Mouse (Mus musculus) CH12.LX (cell line): ENCODE measurements around the gene Ppp1r26. TPM values are rescaled to one million over a fixed set of nuclear protein-coding genes. Genes with fewer than 3 reads are reported as not detected.

Experiments
- DNase-seq: peaks from one replicate; pipeline ENCODE4 v3.0.0-alpha.2; 2013; ENCODE audit errors: extremely low read depth
- H3K27ac ChIP-seq: 2 replicates; pipeline ENCODE4 v1.5.1; 2012; ENCODE audit warnings: low read depth, mild to moderate bottlenecking, control low read depth, moderate library complexity; ENCODE audit not compliant: insufficient read depth
- H3K27me3 ChIP-seq: replicated peaks from 2 replicates; pipeline ENCODE3; 2012; ENCODE audit warnings: inconsistent platforms
- H3K36me3 ChIP-seq, 2 experiments: replicated peaks in 1 of 2; 2 replicates each; pipeline versions ENCODE3 to v1.6.1; 2012; ENCODE audit warnings: inconsistent platforms in 1 of 2, low read length in 1 of 2, mild to moderate bottlenecking in 1 of 2, mixed read lengths in 1 of 2, moderate library complexity in 1 of 2; ENCODE audit not compliant: control insufficient read depth in 1 of 2, insufficient read depth in 1 of 2
- H3K4me1 ChIP-seq, 2 experiments: 2 replicates each; pipeline ENCODE4 v1.6.1; 2012; ENCODE audit warnings: inconsistent platforms in 1 of 2, moderate library complexity in 1 of 2; ENCODE audit not compliant: insufficient read depth in 2 of 2, control insufficient read depth in 1 of 2
- H3K4me2 ChIP-seq: 2 replicates; pipeline ENCODE4 v1.6.1; 2012; ENCODE audit warnings: low read depth, mild to moderate bottlenecking, control low read depth; ENCODE audit not compliant: poor library complexity, insufficient read depth, severe bottlenecking
- H3K4me3 ChIP-seq, 3 experiments: fragments of 150-350 bp in 1 of 3; sonication (generic) in 1 of 3; replicated peaks in 1 of 3; 2 replicates each; pipeline versions ENCODE3 to v1.5.1; 2011 to 2012; ENCODE audit warnings: low read depth in 2 of 3, low read length in 2 of 3, mild to moderate bottlenecking in 2 of 3, moderate library complexity in 2 of 3, control low read depth in 1 of 3, improper control_type of control experiment in 1 of 3, inconsistent platforms in 1 of 3, mixed read lengths in 1 of 3; ENCODE audit not compliant: poor library complexity in 1 of 3
- H3K79me2 ChIP-seq: replicated peaks from 2 replicates; pipeline ENCODE4 v1.6.1; 2012; ENCODE audit warnings: mild to moderate bottlenecking, moderate library complexity; ENCODE audit not compliant: control insufficient read depth, poor library complexity, insufficient read depth, severe bottlenecking; ENCODE audit errors: extremely low read depth
- H3K9ac ChIP-seq: 2 replicates; pipeline ENCODE4 v1.6.1; 2012; ENCODE audit warnings: low read depth, mild to moderate bottlenecking, control low read depth, moderate library complexity; ENCODE audit not compliant: insufficient read depth
- H3K9me3 ChIP-seq: replicated peaks from 2 replicates; pipeline ENCODE3; 2012; ENCODE audit warnings: low read length, inconsistent platforms, mixed read lengths
- BHLHE40 ChIP-seq: IDR thresholded peaks from 2 replicates; pipeline ENCODE4 v1.6.1; 2011; ENCODE audit warnings: mild to moderate bottlenecking, low read depth, low read length, improper control_type of control experiment
- CHD1 ChIP-seq: IDR thresholded peaks from 2 replicates; pipeline ENCODE4 v1.6.1; 2012; ENCODE audit warnings: low read depth, low read length, improper control_type of control experiment, inconsistent platforms
- CHD2 ChIP-seq: IDR thresholded peaks from 2 replicates; pipeline ENCODE4 v1.6.1; 2011; ENCODE audit warnings: low read length, improper control_type of control experiment
- E2F4 ChIP-seq: IDR thresholded peaks from 2 replicates; pipeline ENCODE4 v1.6.1; 2011; ENCODE audit warnings: low read depth, low read length, improper control_type of control experiment; ENCODE audit not compliant: insufficient replicate concordance
- GABPA ChIP-seq: IDR thresholded peaks from 2 replicates; pipeline ENCODE4 v1.6.1; 2012; ENCODE audit warnings: low read depth, low read length, improper control_type of control experiment, inconsistent platforms; ENCODE audit not compliant: insufficient replicate concordance
- HCFC1 ChIP-seq: IDR thresholded peaks from 2 replicates; pipeline ENCODE4 v1.6.1; 2012; ENCODE audit warnings: low read depth, mild to moderate bottlenecking, inconsistent platforms, low read length, improper control_type of control experiment
- KAT2A ChIP-seq: IDR thresholded peaks from 2 replicates; pipeline ENCODE4 v1.6.1; 2012; ENCODE audit warnings: low read length, improper control_type of control experiment, inconsistent platforms; ENCODE audit not compliant: insufficient replicate concordance
- MAX ChIP-seq: IDR thresholded peaks from 2 replicates; pipeline ENCODE4 v1.6.1; 2011; ENCODE audit warnings: low read length, improper control_type of control experiment
- MYC ChIP-seq: IDR thresholded peaks from 2 replicates; pipeline ENCODE4 v1.6.1; 2011; ENCODE audit warnings: low read depth, mild to moderate bottlenecking, improper control_type of control experiment, low read length
- NELFE ChIP-seq: IDR thresholded peaks from 2 replicates; pipeline ENCODE4 v1.6.1; 2011; ENCODE audit warnings: low read depth, low read length, improper control_type of control experiment
- POLR2AphosphoS2 ChIP-seq: IDR thresholded peaks from 2 replicates; pipeline ENCODE4 v1.6.1; 2011; ENCODE audit warnings: low read depth, low read length, improper control_type of control experiment
- RAD21 ChIP-seq: IDR thresholded peaks from 2 replicates; pipeline ENCODE4 v1.6.1; 2011; ENCODE audit warnings: low read depth, mild to moderate bottlenecking, low read length, improper control_type of control experiment, moderate library complexity
- SMC3 ChIP-seq: IDR thresholded peaks from 2 replicates; pipeline ENCODE4 v1.6.1; 2011; ENCODE audit warnings: low read depth, low read length, improper control_type of control experiment
- TBP ChIP-seq: conservative IDR thresholded peaks from 2 replicates; pipeline ENCODE4 v1.6.1; 2011; ENCODE audit warnings: low read depth, low read length, improper control_type of control experiment
- USF1 ChIP-seq: IDR thresholded peaks from 2 replicates; pipeline ENCODE4 v1.6.1; 2014; ENCODE audit warnings: low read depth, mild to moderate bottlenecking, inconsistent platforms, low read length, improper control_type of control experiment
- ZC3H11A ChIP-seq: IDR thresholded peaks from 2 replicates; pipeline ENCODE4 v1.6.1; 2012; ENCODE audit warnings: low read depth, mild to moderate bottlenecking, inconsistent platforms, low read length, improper control_type of control experiment
- ZNF384 ChIP-seq: IDR thresholded peaks from 2 replicates; pipeline ENCODE4 v1.6.1; 2012; ENCODE audit warnings: low read depth, low read length, improper control_type of control experiment, inconsistent platforms
- dilution Hi-C: fragments of 300-500 bp; cut with MboI; formaldehyde crosslinking; loops from 2 replicates; pipeline ENCODE4 v1.14.3; 2020; ENCODE audit warnings: low sequenced_read_pairs; ENCODE audit not compliant: extremely low pct_unique_long_range_greater_than_20kb, extremely low pct_ligation_motif_present
- in situ Hi-C: fragments of 300-500 bp; cut with MboI; formaldehyde crosslinking; loops from 3 replicates; pipeline ENCODE4 v1.14.3; 2019; ENCODE audit warnings: low sequenced_read_pairs, low pct_ligation_motif_present, low pct_unique_long_range_greater_than_20kb, mixed read lengths
- polyA plus RNA-seq: library from polyadenylated mRNA; unstranded; fragments of >175 nt; gene quantifications from 2 replicates; pipeline ENCODE4 v1.2.1, GENCODE M21; 2012; ENCODE audit warnings: low read depth; ENCODE audit not compliant: insufficient read length
- total RNA-seq, 2 experiments: library from RNA; depleted of rRNA; stranded (reverse); fragments of 300-350 nt in 1 of 2; fragments of >200 nt in 1 of 2; gene quantifications; 2 replicates each; pipeline ENCODE4 v1.2.3; 2012 to 2014

The Ppp1r26 gene
- total and polyA plus RNA-seq, 3 experiments: 0.77 TPM; not detected in 2

DNA sequence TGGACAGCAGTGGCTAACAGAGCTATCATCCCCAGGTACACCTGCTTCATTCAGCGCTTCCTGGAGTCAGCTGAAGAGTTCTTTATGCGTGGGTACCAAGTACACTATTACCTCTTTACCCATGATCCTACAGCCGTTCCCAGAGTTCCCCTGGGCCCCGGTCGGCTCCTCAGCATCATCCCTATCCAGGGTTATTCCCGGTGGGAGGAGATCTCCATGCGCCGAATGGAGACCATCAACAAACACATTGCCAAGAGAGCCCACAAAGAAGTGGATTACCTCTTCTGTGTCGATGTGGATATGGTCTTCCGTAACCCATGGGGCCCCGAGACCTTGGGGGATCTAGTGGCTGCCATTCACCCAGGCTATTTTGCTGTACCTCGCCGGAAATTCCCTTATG, 58.1 kb downstream of the Ppp1r26 start:
- in situ Hi-C loops: no loop called here
- no peak overlapping the region for H3K4me3 ChIP-seq
- H3K27me3 ChIP-seq: peaks cover 86% of the 10 kb centered on the region
- no peak overlapping the region for H3K4me2 ChIP-seq
- H3K9ac ChIP-seq: no peak overlapping the region
- H3K27ac ChIP-seq: no peak overlapping the region
- no peaks in the 10 kb centered on the region for H3K9me3 ChIP-seq
- dilution Hi-C loops: no loop called here
- no peaks in the 10 kb centered on the region for H3K36me3 ChIP-seq
- H3K4me1 ChIP-seq: no peaks in the 10 kb centered on the region; a peak in 1 of 4 replicates
- TF ChIP-seq CHD1 (no peak), POLR2AphosphoS2 (no peak), ZNF384 (no peak), USF1 (no peak), GABPA (no peak), MYC (no peak), TBP (no peak), RAD21 (no peak), HCFC1 (no peak), MAX (no peak), NELFE (no peak), SMC3 (no peak), CHD2 (no peak), ZC3H11A (no peak), E2F4 (no peak), BHLHE40 (no peak), KAT2A (no peak)
- no peak for DNase-seq
- H3K79me2 ChIP-seq: no peaks in the 10 kb centered on the region

Other genes starting within 250 kb of the Ppp1r26 start
- gene 1700007K13Rik, start 19.5 kb downstream of the Ppp1r26 start, total RNA-seq (2012; rRNA removed): 0.98 and 1.6 TPM in 2 replicates
- gene 1700007K13Rik, start 19.5 kb downstream of the Ppp1r26 start, total RNA-seq (2014; rRNA removed): 0.74 TPM in 2 replicates
- gene 1700007K13Rik, start 19.5 kb downstream of the Ppp1r26 start, polyA plus RNA-seq: 1.3 TPM in 1 of 2 replicates, not detected in the other
- gene Mrps2, start 21.3 kb downstream of the Ppp1r26 start, total RNA-seq (2012; rRNA removed): 21.3 and 28.7 TPM in 2 replicates
- gene Mrps2, start 21.3 kb downstream of the Ppp1r26 start, total RNA-seq (2014; rRNA removed): 45.5 and 46.6 TPM in 2 replicates
- gene Mrps2, start 21.3 kb downstream of the Ppp1r26 start, polyA plus RNA-seq: 73.3 and 78.5 TPM in 2 replicates
- gene Gbgt1, start 50.1 kb downstream of the Ppp1r26 start, total RNA-seq (2012; rRNA removed): not detected in 2 replicates
- gene Gbgt1, start 50.1 kb downstream of the Ppp1r26 start, total RNA-seq (2014; rRNA removed): not detected in 2 replicates
- gene Gbgt1, start 50.1 kb downstream of the Ppp1r26 start, polyA plus RNA-seq: not detected in 2 replicates
- gene Gm10134, start 59.3 kb downstream of the Ppp1r26 start, total RNA-seq (2012; rRNA removed): not detected in 2 replicates
- gene Gm10134, start 59.3 kb downstream of the Ppp1r26 start, total RNA-seq (2014; rRNA removed): not detected in 2 replicates
- gene Gm10134, start 59.3 kb downstream of the Ppp1r26 start, polyA plus RNA-seq: not detected in 2 replicates
- 11.0 and 11.4 TPM in 2 replicates for gene Ralgds, start 66.3 kb downstream of the Ppp1r26 start, total RNA-seq (2012; rRNA removed)
- gene Ralgds, start 66.3 kb downstream of the Ppp1r26 start, total RNA-seq (2014; rRNA removed): 4.1 and 4.8 TPM in 2 replicates
- gene Ralgds, start 66.3 kb downstream of the Ppp1r26 start, polyA plus RNA-seq: 6.6 and 7.4 TPM in 2 replicates
- not detected in 2 replicates for gene Cel, start 116.6 kb downstream of the Ppp1r26 start, total RNA-seq (2012; rRNA removed)
- not detected in 2 replicates for gene Cel, start 116.6 kb downstream of the Ppp1r26 start, total RNA-seq (2014; rRNA removed)
- gene Cel, start 116.6 kb downstream of the Ppp1r26 start, polyA plus RNA-seq: not detected in 2 replicates
- 12.5 and 15.1 TPM in 2 replicates for gene Gtf3c5, start 137.0 kb downstream of the Ppp1r26 start, total RNA-seq (2012; rRNA removed)
- 8.4 and 8.6 TPM in 2 replicates for gene Gtf3c5, start 137.0 kb downstream of the Ppp1r26 start, total RNA-seq (2014; rRNA removed)
- 27.4 and 30.7 TPM in 2 replicates for gene Gtf3c5, start 137.0 kb downstream of the Ppp1r26 start, polyA plus RNA-seq
- gene Gfi1b, start 175.2 kb downstream of the Ppp1r26 start, total RNA-seq (2012; rRNA removed): 0.17 TPM in 1 of 2 replicates, not detected in the other
- 0.27 and 0.87 TPM in 2 replicates for gene Gfi1b, start 175.2 kb downstream of the Ppp1r26 start, total RNA-seq (2014; rRNA removed)
- gene Gfi1b, start 175.2 kb downstream of the Ppp1r26 start, polyA plus RNA-seq: 0.19 TPM in 1 of 2 replicates, not detected in the other
- 8.7 and 9.5 TPM in 2 replicates for gene Tsc1, start 194.4 kb downstream of the Ppp1r26 start, total RNA-seq (2012; rRNA removed)
- 7.6 and 8.1 TPM in 2 replicates for gene Tsc1, start 194.4 kb downstream of the Ppp1r26 start, total RNA-seq (2014; rRNA removed)
- 12.2 and 13.4 TPM in 2 replicates for gene Tsc1, start 194.4 kb downstream of the Ppp1r26 start, polyA plus RNA-seq